Mouse (Mus musculus) monocyte, adult 2 months (primary cell): ENCODE data around the gene Bdp1.

Experiments used
- DNase-seq, 2 experiments: peaks; one replicate each; pipeline ENCODE4 v3.0.0; 2022; ENCODE audit warnings: low spot score in 2 of 2, low read depth in 1 of 2

Bdp1 gene

GRCm38 (mm10) chr13:100001790-100002196 lies 102.1 kb downstream of the Bdp1 start:
- peak; percentile 10 to 65 for DNase-seq

GRCm38 (mm10) chr13:99999078-99999477 lies 104.8 kb downstream of the Bdp1 start:
- no peak for DNase-seq

GRCm38 (mm10) chr13:99998099-99998498 lies 105.8 kb downstream of the Bdp1 start:
- no peak for DNase-seq

GRCm38 (mm10) chr13:99989592-99989991 lies 114.3 kb downstream of the Bdp1 start:
- no peak for DNase-seq

GRCm38 (mm10) chr13:99983320-99983719 lies 120.5 kb downstream of the Bdp1 start:
- no peak for DNase-seq

- no peak for DNase-seq
These were observed 124.5 kb downstream of the Bdp1 start for GRCm38 (mm10) chr13:99979406-99979805.

GRCm38 (mm10) chr13:99970089-99970488 lies 133.8 kb downstream of the Bdp1 start:
- no peak for DNase-seq
